Mouse (Mus musculus): ENCODE data around the gene Gm20388. TPM values are rescaled to one million over a fixed set of nuclear protein-coding genes. Genes with fewer than 3 reads are reported as not detected.

The Gm20388 gene
- polyA plus RNA-seq, 1 experiment: 59.3 TPM

GRCm38 (mm10) chr8:123114644-123115043, 3204.0 kb downstream of the Gm20388 start:
- DNase-seq (ENCODE audit: low read depth): no peak

GRCm38 (mm10) chr8:123117127-123117731, 3206.6 kb downstream of the Gm20388 start, which contains the start of gene Cpne7:
Gene Cpne7 (plus strand): TSS chr8:123117374.
- TF ChIP-seq CTCF (IDR thresholded peaks at IDR 0.05; ENCODE audit: borderline replicate concordance, extremely low read depth, insufficient read depth, insufficient read length) (no peak), POLR2A (IDR thresholded peaks at IDR 0.05; ENCODE audit: borderline replicate concordance, extremely low read depth, insufficient read depth, insufficient read length, poor library complexity, severe bottlenecking) (no peak)
- no peak for DNase-seq (ENCODE audit: low read depth)

More at GRCm38 (mm10) chr8:123114644-123115043, 3204.0 kb downstream of the Gm20388 start:
- TF ChIP-seq CTCF (IDR thresholded peaks at IDR 0.05; ENCODE audit: borderline replicate concordance, extremely low read depth, insufficient read depth, insufficient read length): no peak
- TF ChIP-seq POLR2A (IDR thresholded peaks at IDR 0.05; ENCODE audit: borderline replicate concordance, extremely low read depth, insufficient read depth, insufficient read length, poor library complexity, severe bottlenecking): no peak

GRCm38 (mm10) chr8:123117744-123118143, 3207.1 kb downstream of the Gm20388 start:
- no peak for DNase-seq (ENCODE audit: low read depth)
- TF ChIP-seq POLR2A (IDR thresholded peaks at IDR 0.05; ENCODE audit: borderline replicate concordance, extremely low read depth, insufficient read depth, insufficient read length, poor library complexity, severe bottlenecking) (no peak), CTCF (IDR thresholded peaks at IDR 0.05; ENCODE audit: borderline replicate concordance, extremely low read depth, insufficient read depth, insufficient read length) (no peak)

- DNase-seq (ENCODE audit: low read depth): no peak
- no peak for TF ChIP-seq POLR2A (IDR thresholded peaks at IDR 0.05; ENCODE audit: borderline replicate concordance, extremely low read depth, insufficient read depth, insufficient read length, poor library complexity, severe bottlenecking)
- no peak for TF ChIP-seq CTCF (IDR thresholded peaks at IDR 0.05; ENCODE audit: borderline replicate concordance, extremely low read depth, insufficient read depth, insufficient read length)
These were observed 3211.4 kb downstream of the Gm20388 start for GRCm38 (mm10) chr8:123122059-123122458.

GRCm38 (mm10) chr8:123122670-123123069, 3212.0 kb downstream of the Gm20388 start:
- no peak for DNase-seq (ENCODE audit: low read depth)
- TF ChIP-seq CTCF (IDR thresholded peaks at IDR 0.05; ENCODE audit: borderline replicate concordance, extremely low read depth, insufficient read depth, insufficient read length) (no peak), POLR2A (IDR thresholded peaks at IDR 0.05; ENCODE audit: borderline replicate concordance, extremely low read depth, insufficient read depth, insufficient read length, poor library complexity, severe bottlenecking) (no peak)

- TF ChIP-seq POLR2A (IDR thresholded peaks at IDR 0.05; ENCODE audit: borderline replicate concordance, extremely low read depth, insufficient read depth, insufficient read length, poor library complexity, severe bottlenecking) (no peak), CTCF (IDR thresholded peaks at IDR 0.05; ENCODE audit: borderline replicate concordance, extremely low read depth, insufficient read depth, insufficient read length) (no peak)
- no peak for DNase-seq (ENCODE audit: low read depth)
These were observed 3215.7 kb downstream of the Gm20388 start for GRCm38 (mm10) chr8:123126193-123126816.

- TF ChIP-seq CTCF (IDR thresholded peaks at IDR 0.05; ENCODE audit: borderline replicate concordance, extremely low read depth, insufficient read depth, insufficient read length): no peak
- no peak for TF ChIP-seq POLR2A (IDR thresholded peaks at IDR 0.05; ENCODE audit: borderline replicate concordance, extremely low read depth, insufficient read depth, insufficient read length, poor library complexity, severe bottlenecking)
- DNase-seq (ENCODE audit: low read depth): no peak
These were observed 3220.4 kb downstream of the Gm20388 start for GRCm38 (mm10) chr8:123131041-123131440.

- TF ChIP-seq POLR2A (IDR thresholded peaks at IDR 0.05; ENCODE audit: borderline replicate concordance, extremely low read depth, insufficient read depth, insufficient read length, poor library complexity, severe bottlenecking) (no peak), CTCF (IDR thresholded peaks at IDR 0.05; ENCODE audit: borderline replicate concordance, extremely low read depth, insufficient read depth, insufficient read length) (no peak)
- DNase-seq (ENCODE audit: low read depth): no peak
These were observed 3222.3 kb downstream of the Gm20388 start for GRCm38 (mm10) chr8:123132953-123133352.

- no peak for DNase-seq (ENCODE audit: low read depth)
These were observed 3223.6 kb downstream of the Gm20388 start for GRCm38 (mm10) chr8:123134149-123134713.

GRCm38 (mm10) chr8:123135406-123135805, 3224.8 kb downstream of the Gm20388 start:
- DNase-seq (ENCODE audit: low read depth): peak; percentile 84
- TF ChIP-seq CTCF (IDR thresholded peaks at IDR 0.05; ENCODE audit: borderline replicate concordance, extremely low read depth, insufficient read depth, insufficient read length) (no peak), POLR2A (IDR thresholded peaks at IDR 0.05; ENCODE audit: borderline replicate concordance, extremely low read depth, insufficient read depth, insufficient read length, poor library complexity, severe bottlenecking) (no peak)

More at GRCm38 (mm10) chr8:123134149-123134713, 3223.6 kb downstream of the Gm20388 start:
- TF ChIP-seq CTCF (IDR thresholded peaks at IDR 0.05; ENCODE audit: borderline replicate concordance, extremely low read depth, insufficient read depth, insufficient read length) (no peak), POLR2A (IDR thresholded peaks at IDR 0.05; ENCODE audit: borderline replicate concordance, extremely low read depth, insufficient read depth, insufficient read length, poor library complexity, severe bottlenecking) (no peak)

- TF ChIP-seq CTCF (IDR thresholded peaks at IDR 0.05; ENCODE audit: borderline replicate concordance, extremely low read depth, insufficient read depth, insufficient read length) (no peak), POLR2A (IDR thresholded peaks at IDR 0.05; ENCODE audit: borderline replicate concordance, extremely low read depth, insufficient read depth, insufficient read length, poor library complexity, severe bottlenecking) (no peak)
- peak; percentile 24 for DNase-seq (ENCODE audit: low read depth)
These were observed 3225.2 kb downstream of the Gm20388 start for GRCm38 (mm10) chr8:123135806-123136205.

All from brain, embryonic 14.5 days (tissue).